Mouse (Mus musculus) stomach, postnatal 0 days (tissue): ENCODE results near the gene Usf1.

Experiments
- CTCF ChIP-seq: IDR thresholded peaks from 2 replicates; pipeline ENCODE4 v1.5.1; 2016; ENCODE audit warnings: antibody characterized with exemption, low read depth, mild to moderate bottlenecking, moderate library complexity
- EP300 ChIP-seq: optimal IDR thresholded peaks from 2 replicates; pipeline ENCODE3; 2016; ENCODE audit warnings: antibody characterized with exemption

DNA sequence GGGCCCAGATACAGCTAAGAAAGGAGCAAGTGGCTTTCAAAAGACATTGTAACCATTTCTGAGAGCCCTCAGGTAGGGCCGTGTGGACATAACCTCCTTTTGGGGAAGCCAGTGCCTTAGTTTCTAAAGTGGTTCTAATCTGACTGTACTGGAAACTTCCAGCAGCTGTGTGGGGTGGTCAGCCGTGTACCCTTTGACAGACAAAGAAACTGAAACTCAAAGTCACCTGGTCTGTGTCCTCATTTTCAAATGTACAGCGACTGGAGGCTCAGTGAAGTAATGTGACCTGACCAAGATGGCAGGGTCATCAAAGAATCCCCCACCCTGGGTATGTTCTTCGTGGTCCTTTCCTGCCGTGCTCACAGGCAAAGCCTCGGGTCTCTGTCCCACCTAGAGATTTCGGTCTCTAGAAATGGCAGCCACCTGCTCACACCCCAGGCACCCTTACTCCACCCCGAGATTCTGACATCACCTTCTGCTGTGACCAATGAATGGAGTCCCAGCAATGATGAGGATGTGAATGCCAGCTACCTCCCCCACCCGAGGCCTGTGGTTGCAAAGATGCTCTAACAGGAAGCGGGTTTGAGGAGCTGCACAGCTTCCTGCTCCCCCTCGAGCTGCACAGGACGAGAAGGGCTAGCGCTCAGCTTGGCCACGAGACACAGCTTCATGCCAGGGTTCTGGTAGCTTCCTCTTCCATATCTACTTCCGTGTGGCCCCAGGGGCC, 22.6 kb upstream of the Usf1 start, which contains the start of gene Arhgap30:
- no peak for TF ChIP-seq CTCF
- no peak for TF ChIP-seq EP300
